Mouse (Mus musculus) WW6 (cell line): ENCODE measurements at regions not wholly inside any gene's neighbourhood (a gene's known extent, or its start where the extent isn't known, plus 50 kb on each side); places are given as distances from the start of the nearest gene placed in this dataset.

ENCODE experiments used
- DNase-seq: peaks from one replicate; pipeline ENCODE4 v3.0.0-alpha.2; 2013; ENCODE audit warnings: low read depth, low spot score

- no peak for DNase-seq
These were observed 116.9 kb upstream of the Haao start for GRCm38 (mm10) chr17:83964454-83965211.

DNA sequence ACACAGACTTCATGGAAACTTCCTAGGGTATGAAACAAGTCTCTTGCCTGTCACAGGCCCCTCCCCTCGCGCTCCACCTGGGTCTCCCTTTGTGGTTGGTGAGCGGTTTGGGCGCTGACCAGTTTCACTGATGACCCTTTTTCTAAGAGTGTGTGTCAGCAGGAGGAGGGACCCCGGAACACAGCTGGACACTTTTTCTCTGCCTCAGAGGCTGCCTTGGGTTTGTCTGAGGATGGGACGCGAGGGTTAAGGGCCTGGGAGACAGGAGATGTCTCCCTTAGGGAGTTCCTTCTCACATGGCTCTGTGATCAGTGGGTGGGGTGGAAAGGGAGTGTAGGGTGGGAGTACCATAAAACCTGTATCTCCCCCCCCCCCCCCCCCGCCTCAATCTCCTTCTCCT, 115.8 kb upstream of the Haao start:
- DNase-seq = no peak

DNA sequence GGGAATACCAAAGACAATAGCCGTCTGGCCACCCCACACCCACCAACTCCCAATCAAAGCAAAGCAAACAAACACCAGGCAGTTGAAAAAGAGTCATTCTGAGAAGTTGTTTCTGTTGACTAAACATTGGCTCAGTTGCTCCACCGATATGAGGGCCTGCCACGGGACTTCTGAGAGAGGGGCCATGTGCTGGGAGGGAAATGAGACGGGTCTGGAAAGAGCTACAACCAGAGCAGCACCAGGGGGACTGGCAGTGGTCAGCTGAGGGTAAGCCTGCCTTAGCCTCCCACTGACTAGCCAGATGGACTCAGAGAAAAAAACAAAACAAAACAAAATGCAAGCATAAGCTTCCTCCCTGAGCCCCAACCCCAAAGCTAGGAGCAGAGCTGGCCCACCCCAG, 115.1 kb upstream of the Haao start:
- DNase-seq = no peak

DNA sequence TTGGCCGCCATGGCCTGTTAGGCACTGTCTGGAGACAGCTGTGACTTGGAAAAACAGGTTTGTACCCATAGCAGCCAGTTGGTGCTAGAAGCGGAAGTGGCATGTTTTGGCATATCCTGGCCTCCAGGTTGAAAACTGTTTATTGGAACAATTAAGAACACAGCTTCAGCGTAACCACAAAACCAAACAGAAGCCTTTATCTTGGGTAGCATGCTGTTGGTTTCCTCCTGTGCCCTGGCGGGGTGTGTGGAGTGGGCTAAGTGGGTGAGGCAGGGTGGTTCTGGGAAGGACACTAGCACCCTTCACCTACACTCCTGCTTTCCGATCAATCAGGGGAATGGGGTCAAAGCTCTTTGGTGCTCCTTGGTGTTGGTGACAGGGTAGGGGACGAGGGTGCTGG, 114.4 kb upstream of the Haao start:
- DNase-seq = no peak

- no peak for DNase-seq
These were observed 113.1 kb upstream of the Haao start for GRCm38 (mm10) chr17:83960821-83961220.

DNA sequence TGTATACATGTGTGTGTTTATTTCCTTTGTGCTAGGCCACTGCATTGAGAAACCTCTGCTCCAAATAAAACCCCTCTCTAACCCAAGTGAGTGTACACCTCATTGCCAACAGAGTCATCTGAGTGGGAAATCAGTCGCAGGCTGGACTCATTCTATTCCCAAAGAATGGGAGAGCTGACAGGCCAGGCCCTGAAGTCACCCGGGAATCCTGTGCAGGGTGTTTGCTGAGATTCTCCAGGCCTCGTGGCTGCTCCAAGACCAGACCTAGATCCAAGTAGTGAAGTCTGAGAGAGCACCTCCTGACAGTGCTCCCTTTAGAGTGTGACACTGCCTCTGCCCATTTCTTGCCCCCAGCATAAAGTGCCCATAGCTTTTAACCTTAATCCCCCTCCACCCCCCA, 112.4 kb upstream of the Haao start:
- DNase-seq = no peak

DNA sequence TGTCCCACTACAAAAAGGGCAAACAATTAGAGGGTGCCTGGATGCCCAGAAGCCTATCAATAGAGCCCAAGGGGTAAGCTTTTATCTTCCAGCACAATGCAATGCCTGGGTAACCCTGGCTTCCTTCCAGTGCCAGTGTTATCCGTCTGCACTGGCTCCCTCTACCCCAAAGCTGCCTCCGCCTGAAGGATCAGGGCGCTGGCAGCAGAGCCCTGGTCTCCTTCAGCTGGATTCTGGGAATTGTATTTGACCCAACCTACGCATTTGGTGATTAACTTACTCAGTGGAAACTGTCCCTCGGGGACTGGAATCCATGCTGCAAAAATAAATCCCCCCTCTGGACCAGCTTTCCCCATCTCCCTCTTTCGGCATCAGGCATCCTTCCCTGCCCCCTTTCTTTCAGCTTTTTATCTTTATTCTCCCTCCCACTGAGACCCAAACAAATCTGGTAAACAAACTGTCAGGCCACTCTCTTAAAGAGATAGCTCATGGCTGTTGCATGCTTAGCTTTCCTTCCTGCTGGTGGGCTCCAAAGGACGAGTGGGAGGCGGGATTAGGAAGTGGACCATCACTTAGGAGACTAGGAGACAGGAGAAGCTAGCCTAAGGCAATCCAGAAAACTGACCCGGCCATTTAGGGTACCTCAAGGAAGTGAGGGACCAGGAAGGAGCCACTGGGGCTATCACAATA, 111.5 kb upstream of the Haao start:
- no peak for DNase-seq

DNA sequence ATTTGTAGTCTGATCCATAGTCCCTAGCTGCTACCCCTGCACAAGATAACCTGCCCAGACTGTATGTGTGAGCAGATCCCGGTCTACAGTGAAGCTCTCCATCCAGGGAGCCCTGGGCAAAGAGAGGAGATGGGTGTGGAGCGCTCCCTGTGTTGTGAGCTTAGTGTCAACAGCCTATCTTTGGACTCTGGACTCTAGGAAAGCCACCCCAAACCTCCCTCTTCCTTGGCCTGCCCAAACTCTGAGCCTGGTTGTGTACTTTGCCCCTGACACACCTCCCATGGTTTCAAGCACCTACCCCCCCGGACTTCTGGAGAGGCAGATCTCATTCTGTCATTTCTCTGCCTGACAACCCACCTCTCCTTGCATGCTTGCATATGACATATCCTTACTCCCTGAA, 110.9 kb upstream of the Haao start:
- DNase-seq = no peak

GRCm38 (mm10) chr17:83957661-83958540, 110.1 kb upstream of the Haao start:
- no peak for DNase-seq

DNA sequence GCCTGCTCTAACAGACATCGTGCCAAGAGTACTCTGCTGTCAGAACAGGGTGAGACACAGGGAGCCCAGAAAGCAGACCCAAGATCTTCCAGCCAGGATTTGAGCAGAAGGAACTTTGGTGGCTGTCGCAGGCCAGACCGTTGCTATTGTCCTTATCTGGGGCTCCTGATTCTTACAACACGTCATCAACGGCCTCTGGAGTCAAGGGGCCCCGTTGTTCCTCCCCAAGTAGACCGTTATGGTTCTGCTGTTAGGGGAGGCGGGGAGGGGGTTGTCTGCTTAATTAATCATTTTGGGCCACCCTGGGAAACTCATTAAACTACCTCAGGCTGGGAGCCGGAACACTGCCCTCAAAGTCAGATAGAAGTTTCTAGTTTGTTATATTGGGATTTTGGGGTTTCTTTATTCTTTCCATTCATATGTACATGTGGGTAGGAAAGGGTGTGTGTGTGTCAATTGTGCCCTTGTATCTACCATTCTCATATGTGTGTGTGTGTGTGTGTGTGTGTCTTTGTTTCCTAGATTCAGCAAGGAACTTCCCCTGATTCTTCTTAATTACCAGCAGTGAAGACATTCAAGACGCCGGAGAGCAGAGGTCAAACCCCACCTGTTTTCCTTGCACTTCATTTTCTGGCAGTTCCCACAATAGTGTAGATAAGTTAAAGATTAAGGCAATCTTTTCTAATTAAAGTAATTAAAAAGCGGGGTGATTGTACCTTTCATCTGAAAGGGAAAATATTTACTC, 109.2 kb upstream of the Haao start:
- no peak for DNase-seq

- peak; percentile 57 for DNase-seq
These were observed 108.2 kb upstream of the Haao start for GRCm38 (mm10) chr17:83955978-83956377.

GRCm38 (mm10) chr17:83955058-83955697, 107.4 kb upstream of the Haao start:
- DNase-seq = no peak

- no peak for DNase-seq
These were observed 106.7 kb upstream of the Haao start for GRCm38 (mm10) chr17:83954291-83955057.

GRCm38 (mm10) chr17:83953656-83954055, 105.9 kb upstream of the Haao start:
- no peak for DNase-seq

DNA sequence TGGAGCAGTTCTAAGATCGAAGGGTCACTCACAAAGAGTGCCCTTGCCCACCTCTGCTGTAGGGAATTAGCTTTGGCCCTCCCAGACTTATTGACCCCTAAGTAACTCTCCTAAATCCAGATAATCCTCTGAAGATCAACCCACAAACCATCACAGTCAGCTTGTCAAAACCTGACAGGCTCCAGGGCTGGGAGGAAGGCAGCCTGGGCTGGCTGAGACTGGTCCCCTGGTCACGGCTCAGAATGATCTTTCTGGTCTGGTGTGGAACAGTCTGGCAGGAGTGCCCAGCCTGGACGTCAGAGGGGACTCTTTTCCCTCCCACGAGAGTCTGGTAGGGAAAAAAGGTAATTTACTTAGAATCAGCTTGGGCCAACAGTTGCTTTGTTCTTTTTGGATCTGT, 99.0 kb upstream of the Haao start:
- no peak for DNase-seq

GRCm38 (mm10) chr17:83939344-83939743, 91.6 kb upstream of the Haao start:
- DNase-seq = no peak

GRCm38 (mm10) chr17:83938671-83939244, 91.0 kb upstream of the Haao start:
- DNase-seq = no peak

- DNase-seq = no peak
These were observed 89.8 kb upstream of the Haao start for GRCm38 (mm10) chr17:83937576-83937975.

DNA sequence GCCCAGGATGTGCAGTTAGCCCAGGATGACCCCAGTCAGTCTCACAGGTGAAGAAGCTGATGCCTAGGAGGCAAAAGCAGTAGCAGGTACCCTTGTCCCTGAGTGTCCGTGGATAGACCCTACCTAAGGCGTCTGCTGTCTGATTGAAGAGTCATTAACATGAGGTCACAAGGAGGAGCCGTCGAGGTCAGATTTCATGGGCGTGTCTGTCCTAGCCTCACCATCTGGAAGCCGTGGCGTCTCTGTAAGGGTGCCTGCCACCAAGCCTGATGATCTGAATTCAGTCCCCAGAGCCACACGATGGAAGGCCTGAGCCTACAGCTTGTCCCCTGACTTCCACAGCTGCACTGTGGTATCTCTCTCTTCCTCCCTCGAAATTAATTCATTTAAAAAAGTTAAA, 88.9 kb upstream of the Haao start:
- no peak for DNase-seq

GRCm38 (mm10) chr17:83935969-83936368, 88.2 kb upstream of the Haao start:
- no peak for DNase-seq
